9 mouse cellular contexts compared by ENCODE assay signal in genomic region chr1:36308966-36309475, GRCm38 (mm10). TPM values are rescaled to one million over a fixed set of nuclear protein-coding genes. Genes with fewer than 3 reads are reported as not detected.
DNase-seq lines count a peak whose midpoint lies in the region; ATAC-seq lines count a peak whose summit lies in the region.
"Had no signal": no experiment of that assay in that cellular context is flagged by ENCODE, and none has a peak within 500 bp of the region (broad histone marks: within the 10 kb centered on the region; RNA-seq: fewer than 3 reads in every experiment).

No protein-coding gene starts in this region.

- H3K36me3 ChIP-seq in heart, embryonic 13.5 days: peaks cover 5% of the 10 kb centered on the region; the same call in 1 of the 2 replicates
- H3K36me3 ChIP-seq in limb, embryonic 11.5 days (ENCODE audit: control insufficient read depth, insufficient read depth, low read length): no peaks in the 10 kb centered on the region

- peak overlapping the region; percentile 90 for H3K9ac ChIP-seq in heart, embryonic 13.5 days
- no peak overlapping the region for H3K9ac ChIP-seq in limb, embryonic 11.5 days (ENCODE audit: low read length)

- no peaks in the 10 kb centered on the region for H3K9me3 ChIP-seq in heart, embryonic 13.5 days
- H3K9me3 ChIP-seq in limb, embryonic 11.5 days (ENCODE audit: control insufficient read depth, low read length): no peaks in the 10 kb centered on the region

- intact Hi-C loops in heart, postnatal 36 days (cut with DNase I): loop anchor here (2.0 to 5.0 kb wide), 2 partner anchors 58 to 163 kb away; partner anchors contain the start of gene Cnnm4

- peak overlapping the region; percentile 87 for H3K4me2 ChIP-seq in heart, embryonic 13.5 days
- H3K4me2 ChIP-seq in limb, embryonic 11.5 days (ENCODE audit: low read depth, severe bottlenecking): 0 out of 2 replicates have a peak overlapping the region, but pooled peaks have one; percentile 10

- peaks cover 32% of the 10 kb centered on the region for H3K4me1 ChIP-seq in heart, embryonic 13.5 days
- peaks cover 15% of the 10 kb centered on the region for H3K4me1 ChIP-seq in limb, embryonic 11.5 days (ENCODE audit: control insufficient read depth, insufficient read depth, low read length)

- DNase-seq in heart, postnatal 36 days: no peak
- peak; percentile 26 for DNase-seq in thymus, postnatal 14 days
- DNase-seq in thymus, postnatal 36 days: no peak
- DNase-seq in limb, embryonic 11.5 days (ENCODE audit: low spot score): no peak
- DNase-seq in right cerebral cortex, postnatal 25 days: no peak
- no peak for DNase-seq in gastrocnemius, postnatal 25 days
- no peak for DNase-seq in right cerebral cortex, postnatal 4 days

- no peak for ATAC-seq in heart, embryonic 13.5 days (ENCODE audit: extremely low read depth, insufficient number of reproducible peaks, low FRiP score, low TSS enrichment)
- no peak for ATAC-seq in limb, embryonic 11.5 days (ENCODE audit: insufficient number of reproducible peaks, low FRiP score, low TSS enrichment, low read depth)
- ATAC-seq: Patski had no signal

- 52% methylated on average over 9 of the region's 9 CpGs for WGBS in heart, embryonic 13.5 days
- 50% methylated on average over 9 of the region's 9 CpGs for WGBS in limb, embryonic 11.5 days

- no peaks in the 10 kb centered on the region for H3K27me3 ChIP-seq in heart, embryonic 13.5 days (replicated peaks)
- H3K27me3 ChIP-seq in limb, embryonic 11.5 days (ENCODE audit: control insufficient read depth, insufficient read depth, low read length): peaks cover 11% of the 10 kb centered on the region
- H3K27me3 ChIP-seq: Patski had no signal

- no peak overlapping the region for H3K27ac ChIP-seq in heart, embryonic 13.5 days (replicated peaks)
- H3K27ac ChIP-seq in limb, embryonic 11.5 days (replicated peaks; ENCODE audit: low read depth, low read length): no peak overlapping the region

- peak overlapping the region; percentile 76 for H3K4me3 ChIP-seq in heart, embryonic 13.5 days
- no peak overlapping the region for H3K4me3 ChIP-seq in limb, embryonic 11.5 days (ENCODE audit: low read depth, low read length)

RNA-seq across cellular contexts. Expression of gene Arid5a, which starts 1.5 kb away (rescaled TPM):
- polyA plus RNA-seq in heart, embryonic 13.5 days (2015; fragmentation: Nextera tagmentation; extraction: Ambion mirVana): 12.7 and 13.4 TPM in 2 replicates
- 10 to 100 TPM; 10.4 to 15.1 TPM for total RNA-seq in heart, postnatal 36 days (2021)
- polyA plus RNA-seq in limb, embryonic 11.5 days (2014; fragmentation: Nextera tagmentation; extraction: Ambion mirVana): 2.0 and 2.8 TPM in 2 replicates
- total RNA-seq in gastrocnemius, postnatal 25 days (2021): 10 to 100 TPM in 1 of 2 experiments, 1 to 10 TPM in 1; 5.4 to 10.5 TPM

RNA-seq across cellular contexts. Expression of gene Neurl3, which starts 34.5 kb away (rescaled TPM):
- polyA plus RNA-seq in heart, embryonic 13.5 days (2015; fragmentation: Nextera tagmentation; extraction: Ambion mirVana): 3.7 and 4.7 TPM in 2 replicates
- 1 to 10 TPM; 3.6 to 3.9 TPM for total RNA-seq in heart, postnatal 36 days (2021)
- polyA plus RNA-seq in limb, embryonic 11.5 days (2014; fragmentation: Nextera tagmentation; extraction: Ambion mirVana): 0.12 and 0.65 TPM in 2 replicates
- total RNA-seq in gastrocnemius, postnatal 25 days (2021): under 1 TPM; 0.51 to 0.88 TPM

RNA-seq across cellular contexts. Expression of gene Kansl3, which starts 60.0 kb away (rescaled TPM):
- polyA plus RNA-seq in heart, embryonic 13.5 days (2015; fragmentation: Nextera tagmentation; extraction: Ambion mirVana): 39.0 and 39.5 TPM in 2 replicates
- total RNA-seq in heart, postnatal 36 days (2021): 10 to 100 TPM; 58.7 to 63.6 TPM
- polyA plus RNA-seq in limb, embryonic 11.5 days (2014; fragmentation: Nextera tagmentation; extraction: Ambion mirVana): 34.4 and 43.3 TPM in 2 replicates
- total RNA-seq in gastrocnemius, postnatal 25 days (2021): 10 to 100 TPM; 29.7 to 35.3 TPM
